Mouse (Mus musculus): ENCODE data around the gene Nf2.

GRCm38 (mm10) chr11:4821492-4822445 lies 27.6 kb downstream of the Nf2 start:
- TF ChIP-seq CTCF (IDR thresholded peaks at IDR 0.05; ENCODE audit: borderline replicate concordance, extremely low read depth, insufficient read depth, insufficient read length) (peak; percentile 64), POLR2A (IDR thresholded peaks at IDR 0.05; ENCODE audit: borderline replicate concordance, extremely low read depth, insufficient read depth, insufficient read length, poor library complexity, severe bottlenecking) (no peak)

All from brain, embryonic 14.5 days (tissue).